Mouse (Mus musculus) hindbrain, embryonic 10.5 days (tissue): ENCODE measurements around the gene Pitpnm1. TPM values are rescaled to one million over a fixed set of nuclear protein-coding genes. Genes with fewer than 3 reads are reported as not detected.

ENCODE experiments used
- DNase-seq: peaks from one replicate; pipeline ENCODE4 v3.0.0-alpha.2; 2017; ENCODE audit warnings: low spot score
- H3K27ac ChIP-seq: fragments of 300-500 bp; sonication (generic); 2 replicates; pipeline ENCODE4 v1.5.1; 2016; ENCODE audit warnings: mild to moderate bottlenecking, moderate library complexity
- H3K27me3 ChIP-seq: fragments of 300-500 bp; sonication (generic); 2 replicates; pipeline ENCODE4 v1.6.1; 2016; ENCODE audit warnings: mild to moderate bottlenecking; ENCODE audit not compliant: poor library complexity, insufficient read depth, severe bottlenecking
- H3K36me3 ChIP-seq: fragments of 300-500 bp; sonication (generic); 2 replicates; pipeline ENCODE4 v1.6.1; 2016; ENCODE audit warnings: mild to moderate bottlenecking, moderate library complexity
- H3K4me1 ChIP-seq: fragments of 300-500 bp; sonication (generic); replicated peaks from 2 replicates; pipeline ENCODE4 v1.6.1; 2016; ENCODE audit warnings: mild to moderate bottlenecking
- H3K4me3 ChIP-seq: fragments of 300-500 bp; sonication (generic); 2 replicates; pipeline ENCODE4 v1.5.1; 2016; ENCODE audit warnings: mild to moderate bottlenecking, moderate library complexity
- H3K9me3 ChIP-seq: fragments of 300-500 bp; sonication (generic); 2 replicates; pipeline ENCODE4 v1.6.1; 2016; ENCODE audit warnings: mild to moderate bottlenecking, moderate library complexity
- WGBS: fragments of 180-500 bp; shearing (Covaris S2); methylation state at CpG from one replicate; pipeline ENCODE4 v1.1.7; 2016; 5-methylcytosine and 5-hydroxymethylcytosine counted together
- polyA plus RNA-seq: library from polyadenylated mRNA; unstranded; fragments of >200 nt; fragmentation: Nextera tagmentation; extraction: Ambion mirVana; gene quantifications from 2 replicates; pipeline ENCODE4 v1.2.1, GENCODE M21; 2016

The Pitpnm1 gene
- polyA plus RNA-seq, 1 experiment from 2014 or later = 19.9 TPM

- peak overlapping the region; percentile 86 for H3K27ac ChIP-seq
- H3K9me3 ChIP-seq = no peaks in the 10 kb centered on the region
- H3K4me1 ChIP-seq = peaks cover 25% of the 10 kb centered on the region
- 36% methylated on average over 4 of the region's 4 CpGs for WGBS
- peak overlapping the region; percentile 82 for H3K4me3 ChIP-seq
- peaks cover 32% of the 10 kb centered on the region for H3K36me3 ChIP-seq
- DNase-seq = no peak
- H3K27me3 ChIP-seq = no peaks in the 10 kb centered on the region
Measured at GRCm38 (mm10) chr19:4163543-4163887, 63.7 kb downstream of the Pitpnm1 start.

Other genes starting within 250 kb of the Pitpnm1 start
- gene Chka, start 248.2 kb upstream of the Pitpnm1 start, polyA plus RNA-seq = 57.5 and 59.9 TPM in 2 replicates
- gene Tcirg1, start 192.9 kb upstream of the Pitpnm1 start, polyA plus RNA-seq = 21.6 and 21.9 TPM in 2 replicates
- 241 and 279 TPM in 2 replicates for gene Ndufs8, start 187.2 kb upstream of the Pitpnm1 start, polyA plus RNA-seq
- 0.71 and 0.81 TPM in 2 replicates for gene Aldh3b1, start 170.2 kb upstream of the Pitpnm1 start, polyA plus RNA-seq
- 6.3 and 8.8 TPM in 2 replicates for gene Unc93b1, start 164.8 kb upstream of the Pitpnm1 start, polyA plus RNA-seq
- gene Aldh3b3, start 141.4 kb upstream of the Pitpnm1 start, polyA plus RNA-seq = not detected in 2 replicates
- 0.91 and 2.0 TPM in 2 replicates for gene Aldh3b2, start 127.7 kb upstream of the Pitpnm1 start, polyA plus RNA-seq
- gene Acy3, start 113.4 kb upstream of the Pitpnm1 start, polyA plus RNA-seq = 2.6 and 2.9 TPM in 2 replicates
- 0.88 and 2.6 TPM in 2 replicates for gene Tbx10, start 107.2 kb upstream of the Pitpnm1 start, polyA plus RNA-seq
- gene Nudt8, start 99.4 kb upstream of the Pitpnm1 start, polyA plus RNA-seq = 20.1 and 22.6 TPM in 2 replicates
- 3.0 and 3.1 TPM in 2 replicates for gene Gm49405, start 99.4 kb upstream of the Pitpnm1 start, polyA plus RNA-seq
- 3.0 and 3.8 TPM in 2 replicates for gene Doc2g, start 96.7 kb upstream of the Pitpnm1 start, polyA plus RNA-seq
- gene Ndufv1, start 87.2 kb upstream of the Pitpnm1 start, polyA plus RNA-seq = 196 and 198 TPM in 2 replicates
- 442 and 460 TPM in 2 replicates for gene Gstp1, start 62.0 kb upstream of the Pitpnm1 start, polyA plus RNA-seq
- 1.3 and 2.1 TPM in 2 replicates for gene Gstp2, start 54.0 kb upstream of the Pitpnm1 start, polyA plus RNA-seq
- gene Gstp3, start 40.4 kb upstream of the Pitpnm1 start, polyA plus RNA-seq = not detected in 2 replicates
- not detected in 2 replicates for gene Cabp2, start 18.4 kb upstream of the Pitpnm1 start, polyA plus RNA-seq
- gene Cdk2ap2, start 2.8 kb upstream of the Pitpnm1 start, polyA plus RNA-seq = 90.5 and 93.3 TPM in 2 replicates
- 65.8 and 73.9 TPM in 2 replicates for gene Aip, start 25.9 kb downstream of the Pitpnm1 start, polyA plus RNA-seq
- gene Gpr152, start 39.8 kb downstream of the Pitpnm1 start, polyA plus RNA-seq = not detected in 2 replicates
- 0.12 TPM in 1 of 2 replicates, not detected in the other for gene Cabp4, start 44.0 kb downstream of the Pitpnm1 start, polyA plus RNA-seq
- gene Coro1b, start 48.6 kb downstream of the Pitpnm1 start, polyA plus RNA-seq = 138 and 156 TPM in 2 replicates
- gene Ptprcap, start 53.6 kb downstream of the Pitpnm1 start, polyA plus RNA-seq = 0.51 and 0.76 TPM in 2 replicates
- 65.4 and 77.0 TPM in 2 replicates for gene Rps6kb2, start 63.4 kb downstream of the Pitpnm1 start, polyA plus RNA-seq
- 3.5 and 3.9 TPM in 2 replicates for gene Carns1, start 75.5 kb downstream of the Pitpnm1 start, polyA plus RNA-seq
- 0.85 and 1.2 TPM in 2 replicates for gene Tbc1d10c, start 91.3 kb downstream of the Pitpnm1 start, polyA plus RNA-seq
- 1,005 and 1,038 TPM in 2 replicates for gene Ppp1ca, start 92.1 kb downstream of the Pitpnm1 start, polyA plus RNA-seq
- gene Rad9a, start 101.7 kb downstream of the Pitpnm1 start, polyA plus RNA-seq = 53.0 and 53.9 TPM in 2 replicates
- gene Clcf1, start 114.2 kb downstream of the Pitpnm1 start, polyA plus RNA-seq = 0.87 and 1.2 TPM in 2 replicates
- not detected in 2 replicates for gene AC109138.7, start 114.4 kb downstream of the Pitpnm1 start, polyA plus RNA-seq
- gene Pold4, start 131.9 kb downstream of the Pitpnm1 start, polyA plus RNA-seq = 17.5 and 19.7 TPM in 2 replicates
- 4.0 and 5.9 TPM in 2 replicates for gene Ssh3, start 169.2 kb downstream of the Pitpnm1 start, polyA plus RNA-seq
- gene Ankrd13d, start 183.1 kb downstream of the Pitpnm1 start, polyA plus RNA-seq = 9.9 and 14.4 TPM in 2 replicates
- gene Grk2, start 206.2 kb downstream of the Pitpnm1 start, polyA plus RNA-seq = 14.8 and 16.7 TPM in 2 replicates